Mouse (Mus musculus) MEL (cell line): ENCODE data around the gene Rpl9-ps6. TPM values are rescaled to one million over a fixed set of nuclear protein-coding genes. Genes with fewer than 3 reads are reported as not detected.
"Not testable (repeated sequence)": the region's sequence is repeated elsewhere in the genome, so short reads cannot be mapped to it uniquely, and the experiment has no call there.

Experiments
- DNase-seq: peaks from one replicate; pipeline ENCODE4 v3.0.0; 2011; ENCODE audit warnings: low read depth, low spot score
- H3K27ac ChIP-seq: 2 replicates; pipeline ENCODE4 v1.5.1; 2012; ENCODE audit warnings: low read depth, mild to moderate bottlenecking, control low read depth, low read length, moderate library complexity; ENCODE audit not compliant: control insufficient read depth
- H3K27me3 ChIP-seq, 2 experiments: fragments of 150-350 bp in 1 of 2; sonication (generic) in 1 of 2; 2 replicates each; pipeline ENCODE4 v1.6.1; 2012; ENCODE audit warnings: low read length in 2 of 2, mild to moderate bottlenecking in 2 of 2, improper control_type of control experiment in 1 of 2, moderate library complexity in 1 of 2; ENCODE audit not compliant: insufficient read depth in 2 of 2, control insufficient read depth in 1 of 2
- H3K36me3 ChIP-seq, 2 experiments: 2 replicates each; pipeline ENCODE4 v1.6.1; 2012 to 2014; ENCODE audit warnings: low read length in 2 of 2, improper control_type of control experiment in 1 of 2, inconsistent platforms in 1 of 2, mild to moderate bottlenecking in 1 of 2; ENCODE audit not compliant: insufficient read depth in 2 of 2, control insufficient read depth in 1 of 2
- H3K4me1 ChIP-seq, 2 experiments: fragments of 150-350 bp in 1 of 2; sonication (generic) in 1 of 2; 2 replicates each; pipeline ENCODE4 v1.6.1; 2012; ENCODE audit warnings: low read length in 2 of 2, improper control_type of control experiment in 1 of 2, mild to moderate bottlenecking in 1 of 2; ENCODE audit not compliant: insufficient read depth in 2 of 2, control insufficient read depth in 1 of 2
- H3K4me3 ChIP-seq, 2 experiments: fragments of 150-350 bp in 1 of 2; sonication (generic) in 1 of 2; 2 replicates each; pipeline ENCODE4 v1.5.1; 2012; ENCODE audit warnings: low read depth in 2 of 2, low read length in 2 of 2, mild to moderate bottlenecking in 2 of 2, moderate library complexity in 2 of 2, control low read depth in 1 of 2, improper control_type of control experiment in 1 of 2; ENCODE audit not compliant: control insufficient read depth in 1 of 2, insufficient read depth in 1 of 2
- H3K79me2 ChIP-seq: 2 replicates; pipeline ENCODE4 v1.6.1; 2012; ENCODE audit warnings: mild to moderate bottlenecking, low read length, moderate library complexity; ENCODE audit not compliant: control insufficient read depth, poor library complexity, insufficient read depth
- H3K9ac ChIP-seq: 2 replicates; pipeline ENCODE4 v1.6.1; 2012; ENCODE audit warnings: low read depth, mild to moderate bottlenecking, control low read depth, low read length, moderate library complexity; ENCODE audit not compliant: control insufficient read depth, poor library complexity, severe bottlenecking
- H3K9me3 ChIP-seq: fragments of 150-350 bp; sonication (generic); replicated peaks from 2 replicates; pipeline ENCODE4 v1.6.1; 2012; ENCODE audit warnings: mild to moderate bottlenecking, low read length, improper control_type of control experiment, moderate library complexity; ENCODE audit not compliant: insufficient read depth
- CHD1 ChIP-seq: IDR thresholded peaks from 2 replicates; pipeline ENCODE4 v1.6.1; 2012; ENCODE audit warnings: low read depth, mild to moderate bottlenecking, inconsistent platforms, low read length, improper control_type of control experiment
- ELF1 ChIP-seq: IDR thresholded peaks from 2 replicates; pipeline ENCODE4 v1.6.1; 2014; ENCODE audit warnings: low read depth, mild to moderate bottlenecking, inconsistent platforms, low read length, improper control_type of control experiment, moderate library complexity
- EP300 ChIP-seq, 2 experiments: IDR thresholded peaks; 2 replicates each; pipeline ENCODE4 v1.6.1; 2011; ENCODE audit warnings: improper control_type of control experiment in 2 of 2, low read length in 2 of 2, low read depth in 1 of 2, mild to moderate bottlenecking in 1 of 2
- ETS1 ChIP-seq: IDR thresholded peaks from 2 replicates; pipeline ENCODE4 v1.6.1; 2012; ENCODE audit warnings: low read depth, mild to moderate bottlenecking, inconsistent platforms, low read length, improper control_type of control experiment, moderate library complexity
- GATA1 ChIP-seq: IDR thresholded peaks from 2 replicates; pipeline ENCODE4 v1.6.1; 2011; ENCODE audit warnings: low read depth, low read length, improper control_type of control experiment
- HCFC1 ChIP-seq: IDR thresholded peaks from 2 replicates; pipeline ENCODE4 v1.6.1; 2012; ENCODE audit warnings: low read depth, mild to moderate bottlenecking, inconsistent platforms, low read length, improper control_type of control experiment, moderate library complexity
- KAT2A ChIP-seq: conservative IDR thresholded peaks from 2 replicates; pipeline ENCODE4 v1.6.1; 2012; ENCODE audit warnings: low read depth, low read length, improper control_type of control experiment, inconsistent platforms
- MAX ChIP-seq: IDR thresholded peaks from 2 replicates; pipeline ENCODE4 v1.6.1; 2011; ENCODE audit warnings: low read length, improper control_type of control experiment
- MEF2A ChIP-seq: IDR thresholded peaks from 2 replicates; pipeline ENCODE4 v1.6.1; 2014; ENCODE audit warnings: low read depth, mild to moderate bottlenecking, inconsistent platforms, low read length, improper control_type of control experiment; ENCODE audit not compliant: poor library complexity, insufficient replicate concordance, severe bottlenecking; ENCODE audit errors: extremely low read depth
- MXI1 ChIP-seq: IDR thresholded peaks from 2 replicates; pipeline ENCODE4 v1.6.1; 2011; ENCODE audit warnings: mild to moderate bottlenecking, low read depth, low read length, improper control_type of control experiment
- MYB ChIP-seq: IDR thresholded peaks from 2 replicates; pipeline ENCODE4 v1.6.1; 2011; ENCODE audit warnings: mild to moderate bottlenecking, low read depth, low read length, improper control_type of control experiment
- MYC ChIP-seq: IDR thresholded peaks from 2 replicates; pipeline ENCODE4 v1.6.1; 2011; ENCODE audit warnings: low read depth, mild to moderate bottlenecking, low read length, improper control_type of control experiment, moderate library complexity
- NELFE ChIP-seq: IDR thresholded peaks from 2 replicates; pipeline ENCODE4 v1.6.1; 2011; ENCODE audit warnings: low read depth, low read length, improper control_type of control experiment
- POLR2A ChIP-seq, 2 experiments: IDR thresholded peaks; 2 replicates each; pipeline ENCODE4 v1.6.1; 2011 to 2012; ENCODE audit warnings: low read length in 2 of 2, mild to moderate bottlenecking in 2 of 2, control low read depth in 1 of 2, improper control_type of control experiment in 1 of 2, low read depth in 1 of 2, moderate library complexity in 1 of 2; ENCODE audit not compliant: control insufficient read depth in 1 of 2, insufficient read depth in 1 of 2, poor library complexity in 1 of 2
- RCOR1 ChIP-seq: IDR thresholded peaks from 2 replicates; pipeline ENCODE4 v1.6.1; 2012; ENCODE audit warnings: low read depth, mild to moderate bottlenecking, inconsistent platforms, low read length, improper control_type of control experiment
- TAL1 ChIP-seq: IDR thresholded peaks from 2 replicates; pipeline ENCODE4 v1.6.1; 2012; ENCODE audit warnings: mild to moderate bottlenecking, inconsistent platforms, low read length, moderate library complexity, mixed read lengths
- TCF12 ChIP-seq: IDR thresholded peaks from 2 replicates; pipeline ENCODE4 v1.6.1; 2014; ENCODE audit warnings: low read depth, mild to moderate bottlenecking, inconsistent platforms, low read length, improper control_type of control experiment, moderate library complexity
- USF1 ChIP-seq: IDR thresholded peaks from 2 replicates; pipeline ENCODE4 v1.6.1; 2014; ENCODE audit warnings: low read depth, mild to moderate bottlenecking, inconsistent platforms, low read length, improper control_type of control experiment, moderate library complexity
- ZC3H11A ChIP-seq: IDR thresholded peaks from 2 replicates; pipeline ENCODE4 v1.6.1; 2012; ENCODE audit warnings: low read depth, mild to moderate bottlenecking, inconsistent platforms, low read length, improper control_type of control experiment
- ZMIZ1 ChIP-seq: IDR thresholded peaks from 2 replicates; pipeline ENCODE4 v1.6.1; 2012; ENCODE audit warnings: low read depth, mild to moderate bottlenecking, inconsistent platforms, low read length, improper control_type of control experiment, moderate library complexity
- polyA plus RNA-seq, 2 experiments: library from polyadenylated mRNA; stranded (reverse) in 1 of 2; unstranded in 1 of 2; fragments of >175 nt in 1 of 2; fragments of >200 nt in 1 of 2; gene quantifications; 2 replicates each; pipeline versions ENCODE4 v1.2.1 to v1.2.4; 2012; ENCODE audit warnings: low replicate concordance in 2 of 2, low read depth in 1 of 2; ENCODE audit not compliant: insufficient read length in 2 of 2, insufficient read depth in 1 of 2, missing spikeins in 1 of 2
- total RNA-seq: library from RNA; depleted of rRNA; stranded (reverse); fragments of 300-350 nt; gene quantifications from 2 replicates; pipeline ENCODE4 v1.2.3, GENCODE M21; 2012

The Rpl9-ps6 gene
- total and polyA plus RNA-seq, 3 experiments: 95.5 to 161 TPM; not detected in 1

- Histone ChIP-seq H3K79me2 (no peaks in the 10 kb centered on the region), H3K36me3 (peaks cover 0 to 3% of the 10 kb centered on the region in 2 experiments; a peak in 2 of 4 replicates), H3K9ac (no peak overlapping the region), H3K27me3 (no peaks in the 10 kb centered on the region), H3K9me3 (no peaks in the 10 kb centered on the region), H3K27ac (no peak overlapping the region), H3K4me1 (peaks cover 3 to 7% of the 10 kb centered on the region in 2 experiments), H3K4me3 (no peak overlapping the region)
- TF ChIP-seq ZC3H11A: no peak
- TF ChIP-seq EP300 (IDR thresholded peaks at IDR 0.05; ENCODE audit: low read depth in 1 of 2, low read length in 2 of 2): no peak
- TF ChIP-seq ELF1: no peak
- no peak for TF ChIP-seq MXI1
- TF ChIP-seq POLR2A (IDR thresholded peaks at IDR 0.05; ENCODE audit: control insufficient read depth in 1 of 2, insufficient read depth in 1 of 2, low read depth in 1 of 2, low read length in 2 of 2, poor library complexity in 1 of 2): no peak
- TF ChIP-seq CHD1: no peak
- no peak for TF ChIP-seq TAL1
- TF ChIP-seq MYB: no peak
- TF ChIP-seq RCOR1: no peak
- TF ChIP-seq GATA1: no peak
- TF ChIP-seq MAX: no peak
- no peak for TF ChIP-seq KAT2A
- TF ChIP-seq HCFC1: no peak
- TF ChIP-seq MEF2A: no peak
- no peak for TF ChIP-seq MYC
- no peak for TF ChIP-seq ZMIZ1
- no peak for TF ChIP-seq USF1
- no peak for TF ChIP-seq NELFE
- no peak for TF ChIP-seq ETS1
- no peak for TF ChIP-seq TCF12
- DNase-seq: no peak
Measured at GRCm38 (mm10) chr19:32463037-32463436, 3.3 kb downstream of the Rpl9-ps6 start.

GRCm38 (mm10) chr19:32457631-32458030 is 8.7 kb downstream of the Rpl9-ps6 start:
- H3K4me3 ChIP-seq, H3K79me2 ChIP-seq, H3K36me3 ChIP-seq, H3K27ac ChIP-seq, H3K9ac ChIP-seq, H3K4me1 ChIP-seq, H3K9me3 ChIP-seq, H3K27me3 ChIP-seq: not testable (repeated sequence)
- TF ChIP-seq EP300 (IDR thresholded peaks at IDR 0.05; ENCODE audit: low read depth in 1 of 2, low read length in 2 of 2): peak in 1 of 2 experiments; percentile 7; a peak in 1 of 4 replicates
- DNase-seq: peak; percentile 75
